Mouse (Mus musculus) kidney, adult 2 months (tissue): ENCODE results near the gene Hspa14. TPM values are rescaled to one million over a fixed set of nuclear protein-coding genes. Genes with fewer than 3 reads are reported as not detected.

Experiments used
- DNase-seq: peaks from one replicate; pipeline ENCODE4 v3.0.0; 2021
- H3K27ac ChIP-seq: fragments of 200-500 bp; 2 replicates; pipeline ENCODE4 v1.5.1; 2012; ENCODE audit warnings: low read depth, low read length, control low read depth, inconsistent platforms; ENCODE audit not compliant: insufficient read depth
- H3K27me3 ChIP-seq: fragments of 200-500 bp; replicated peaks from 2 replicates; pipeline ENCODE4 v1.6.1; 2012; ENCODE audit warnings: mild to moderate bottlenecking, moderate library complexity, low read length, inconsistent platforms; ENCODE audit not compliant: control insufficient read depth, insufficient read depth
- H3K36me3 ChIP-seq: fragments of 200-500 bp; 2 replicates; pipeline ENCODE4 v1.6.1; 2012; ENCODE audit warnings: mild to moderate bottlenecking, moderate library complexity, low read length, inconsistent platforms; ENCODE audit not compliant: control insufficient read depth, insufficient read depth
- H3K4me1 ChIP-seq: fragments of 200-500 bp; 2 replicates; pipeline ENCODE4 v1.6.1; 2011; ENCODE audit warnings: low read length; ENCODE audit not compliant: control insufficient read depth, insufficient read depth
- H3K4me3 ChIP-seq: fragments of 200-500 bp; 2 replicates; pipeline ENCODE4 v1.5.1; 2011; ENCODE audit warnings: mild to moderate bottlenecking, low read depth, low read length, control low read depth; ENCODE audit not compliant: insufficient read depth
- CTCF ChIP-seq: fragments of 200-500 bp; conservative IDR thresholded peaks from 2 replicates; pipeline ENCODE4 v1.5.1; 2011; ENCODE audit warnings: low read depth, mild to moderate bottlenecking, control low read depth, low read length, moderate library complexity, mixed read lengths; ENCODE audit not compliant: insufficient read depth, insufficient read length
- POLR2A ChIP-seq: fragments of 200-500 bp; IDR thresholded peaks from one replicate; pipeline ENCODE4 v1.6.1; 2011; ENCODE audit warnings: low read depth, low read length, control low read depth
- WGBS: fragments of 180-500 bp; shearing (Covaris S2); methylation state at CpG from one replicate; pipeline ENCODE4 v1.1.7; 2018; 5-methylcytosine and 5-hydroxymethylcytosine counted together
- polyA plus RNA-seq: library from polyadenylated mRNA; depleted of rRNA; stranded (reverse); fragments of >200 nt; gene quantifications from 2 replicates; pipeline ENCODE4 v1.2.3, GENCODE M21; 2012; rRNA removed

Gene Hspa14
- polyA plus RNA-seq: 20.1 and 21.6 TPM in 2 replicates

- Histone ChIP-seq H3K36me3 (peaks cover 1% of the 10 kb centered on the region; the same call in 1 of the 2 replicates), H3K27me3 (no peaks in the 10 kb centered on the region), H3K4me3 (peak within 1 kb of the TSS; percentile 77), H3K27ac (peak within 1 kb of the TSS; percentile 90), H3K4me1 (no peaks in the 10 kb centered on the region)
- TF ChIP-seq CTCF (no peak), POLR2A (peak; percentile 53)
- DNase-seq: peak; percentile 99
- WGBS: under 1% methylated on average over 60 of the region's 60 CpGs
Measured at GRCm38 (mm10) chr2:3512552-3513454, at the start of gene Hspa14, which contains the start of the genes Gm45902 and Cdnf. Gene Hspa14 (minus strand): TSS chr2:3512814. Gene Gm45902 (minus strand): TSS chr2:3512790. Gene Cdnf (plus strand): TSS chr2:3513030.

GRCm38 (mm10) chr2:3546588-3546987, 34.0 kb upstream of the Hspa14 start:
- H3K27me3 ChIP-seq: no peaks in the 10 kb centered on the region
- under 1% methylated on average over 4 of the region's 4 CpGs for WGBS
- TF ChIP-seq CTCF: peak; percentile 91
- no peak for TF ChIP-seq POLR2A
- H3K4me1 ChIP-seq: no peaks in the 10 kb centered on the region
- no peaks in the 10 kb centered on the region for H3K36me3 ChIP-seq
- no peak overlapping the region for H3K27ac ChIP-seq
- peak; percentile 64 for DNase-seq
- no peak overlapping the region for H3K4me3 ChIP-seq

- Histone ChIP-seq H3K36me3 (no peaks in the 10 kb centered on the region), H3K27ac (no peak overlapping the region), H3K4me1 (no peaks in the 10 kb centered on the region), H3K4me3 (no peak overlapping the region), H3K27me3 (no peaks in the 10 kb centered on the region)
- 71% methylated on average over 2 of the region's 2 CpGs for WGBS
- TF ChIP-seq CTCF (no peak), POLR2A (no peak)
- no peak for DNase-seq
Measured at GRCm38 (mm10) chr2:3546055-3546454, 33.4 kb upstream of the Hspa14 start.

- WGBS: 65% methylated on average over 9 of the region's 9 CpGs
- TF ChIP-seq POLR2A (no peak), CTCF (no peak)
- H3K4me3 ChIP-seq: no peak overlapping the region
- no peaks in the 10 kb centered on the region for H3K27me3 ChIP-seq
- H3K27ac ChIP-seq: no peak overlapping the region
- no peaks in the 10 kb centered on the region for H3K4me1 ChIP-seq
- DNase-seq: no peak
- no peaks in the 10 kb centered on the region for H3K36me3 ChIP-seq
Measured at GRCm38 (mm10) chr2:3541307-3542079, 28.9 kb upstream of the Hspa14 start.

- Histone ChIP-seq H3K27me3 (no peaks in the 10 kb centered on the region), H3K4me3 (no peak overlapping the region), H3K36me3 (no peaks in the 10 kb centered on the region), H3K27ac (no peak overlapping the region), H3K4me1 (no peaks in the 10 kb centered on the region)
- 88% methylated on average over 6 of the region's 6 CpGs for WGBS
- TF ChIP-seq POLR2A (no peak), CTCF (no peak)
- no peak for DNase-seq
Measured at GRCm38 (mm10) chr2:3526288-3526687, 13.7 kb upstream of the Hspa14 start.

GRCm38 (mm10) chr2:3522558-3522957, 9.9 kb upstream of the Hspa14 start:
- Histone ChIP-seq H3K4me3 (no peak overlapping the region), H3K27ac (no peak overlapping the region), H3K4me1 (no peaks in the 10 kb centered on the region), H3K36me3 (no peaks in the 10 kb centered on the region), H3K27me3 (no peaks in the 10 kb centered on the region)
- WGBS: 84% methylated on average over 4 of the region's 4 CpGs
- no peak for DNase-seq
- TF ChIP-seq POLR2A (no peak), CTCF (no peak)
